Mouse (Mus musculus): ENCODE data around the gene Prr15. TPM values are rescaled to one million over a fixed set of nuclear protein-coding genes. Genes with fewer than 3 reads are reported as not detected.

The Prr15 gene
- total RNA-seq, 4 experiments from 2014 or later, result 0.85 to 1.9 (median 1.2) TPM

Other genes with a start within 250 kb of the Prr15 start
- 100 to 1,000 TPM; 309 to 327 (median 317) TPM for gene Wipf3, start 103.8 kb downstream of the Prr15 start, total RNA-seq (2022)
- 100 to 1,000 TPM; 101 to 107 (median 103) TPM for gene Scrn1, start 240.7 kb downstream of the Prr15 start, total RNA-seq (2022)

All from layer of hippocampus, adult 8-10 months (tissue).